Mouse (Mus musculus): ENCODE results near the gene Slc25a39. TPM values are rescaled to one million over a fixed set of nuclear protein-coding genes. Genes with fewer than 3 reads are reported as not detected.
"Not testable (repeated sequence)": the region's sequence is repeated elsewhere in the genome, so short reads cannot be mapped to it uniquely, and the experiment has no call there.

Gene Slc25a39
- total RNA-seq, 2 experiments from 2014 or later, result 54.4 to 76.1 TPM

GRCm38 (mm10) chr11:102371926-102372685, 35.6 kb downstream of the Slc25a39 start:
- DNase-seq, result no peak

GRCm38 (mm10) chr11:102370285-102370684, 37.5 kb downstream of the Slc25a39 start:
- no peak for DNase-seq

GRCm38 (mm10) chr11:102369263-102369662, 38.5 kb downstream of the Slc25a39 start:
- no peak for DNase-seq

GRCm38 (mm10) chr11:102368347-102368746, 39.4 kb downstream of the Slc25a39 start:
- no peak for DNase-seq

GRCm38 (mm10) chr11:102367504-102368280, 40.1 kb downstream of the Slc25a39 start:
- no peak for DNase-seq

DNA sequence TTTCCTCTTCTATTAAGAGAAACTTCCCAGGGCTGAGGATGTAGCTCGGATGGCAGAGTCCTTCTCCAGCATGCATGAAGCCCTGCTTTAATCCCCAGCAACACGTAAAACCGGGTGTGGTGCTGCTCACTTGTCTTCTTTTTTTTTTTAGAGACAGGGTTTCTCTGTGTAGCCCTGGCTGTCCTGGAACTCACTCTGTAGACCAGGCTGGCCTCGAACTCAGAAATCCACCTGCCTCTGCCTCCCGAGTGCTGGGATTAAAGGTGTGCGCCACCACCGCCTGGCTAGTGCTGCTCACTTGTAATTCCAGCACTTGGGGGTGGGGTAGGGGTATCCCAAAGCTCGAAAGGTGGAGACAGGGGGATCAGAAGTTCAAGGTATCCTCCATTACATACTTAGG, 41.6 kb downstream of the Slc25a39 start, which contains the start of gene Slc4a1:
Slc4a1 (minus strand) TSS at position 101 of the 400 bp plus-strand sequence.
- DNase-seq, result not testable (repeated sequence)

GRCm38 (mm10) chr11:102365699-102366098, 42.0 kb downstream of the Slc25a39 start:
- no peak for DNase-seq

- DNase-seq, result no peak
Measured at GRCm38 (mm10) chr11:102364570-102365371, 43.0 kb downstream of the Slc25a39 start.

GRCm38 (mm10) chr11:102363623-102364022, 44.1 kb downstream of the Slc25a39 start:
- no peak for DNase-seq

DNA sequence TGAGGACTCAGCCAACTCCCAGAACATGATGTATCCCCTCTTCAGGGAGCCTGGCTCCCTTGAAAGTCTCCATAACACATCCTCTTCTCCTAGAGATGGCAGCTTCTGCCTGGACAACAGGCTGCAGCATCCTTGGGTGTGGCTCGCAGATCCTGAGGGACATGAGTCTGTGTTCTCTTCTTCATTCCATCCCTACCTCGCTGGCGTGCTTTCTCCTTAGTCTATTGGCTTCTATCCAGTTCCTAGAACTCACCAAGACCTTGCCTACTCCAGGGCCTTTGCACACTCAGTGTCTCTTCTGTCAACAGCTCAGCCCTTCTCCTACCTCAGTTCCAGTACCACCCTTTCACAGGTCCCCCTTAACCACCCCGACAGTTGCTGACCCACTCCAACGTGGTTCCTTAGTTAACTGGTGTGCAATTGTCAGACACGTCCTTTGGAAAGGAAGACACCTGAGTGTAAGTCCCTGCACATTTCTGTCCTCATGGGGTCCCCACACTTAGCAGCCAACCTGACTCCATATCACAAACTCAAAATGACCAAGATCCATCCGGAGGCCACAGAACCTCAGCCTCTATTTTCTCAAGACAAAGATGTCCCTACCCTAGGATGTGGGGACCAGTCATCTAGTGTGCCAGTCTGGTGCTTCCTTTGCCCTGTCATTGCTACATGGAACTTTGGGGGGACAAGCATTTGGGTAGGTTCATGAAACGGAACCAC, 45.8 kb downstream of the Slc25a39 start:
- DNase-seq, result no peak

DNA sequence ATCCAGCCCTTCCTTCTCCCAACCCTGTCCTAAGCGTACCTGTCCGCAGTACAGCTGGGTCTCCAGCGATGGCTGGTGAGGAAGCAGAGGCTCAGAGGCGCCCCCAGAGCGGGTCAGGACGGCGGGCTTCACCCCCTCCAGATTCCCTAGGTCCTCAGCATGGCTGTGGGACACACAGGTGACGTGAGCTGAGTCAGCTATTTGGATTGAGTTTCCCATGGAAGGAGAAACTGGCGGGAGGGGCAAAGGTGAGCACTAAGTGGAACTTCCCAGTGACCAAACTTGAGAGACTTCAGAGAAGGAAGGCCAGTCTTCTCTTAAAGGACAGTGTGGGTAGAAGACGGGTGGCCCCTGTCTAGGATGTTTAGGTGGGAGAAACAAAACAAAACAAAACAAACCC, 49.4 kb downstream of the Slc25a39 start:
- no peak for DNase-seq

GRCm38 (mm10) chr11:102356636-102357350, 51.0 kb downstream of the Slc25a39 start:
- DNase-seq, result no peak

- no peak for DNase-seq
Measured at GRCm38 (mm10) chr11:102356190-102356589, 51.6 kb downstream of the Slc25a39 start.

DNA sequence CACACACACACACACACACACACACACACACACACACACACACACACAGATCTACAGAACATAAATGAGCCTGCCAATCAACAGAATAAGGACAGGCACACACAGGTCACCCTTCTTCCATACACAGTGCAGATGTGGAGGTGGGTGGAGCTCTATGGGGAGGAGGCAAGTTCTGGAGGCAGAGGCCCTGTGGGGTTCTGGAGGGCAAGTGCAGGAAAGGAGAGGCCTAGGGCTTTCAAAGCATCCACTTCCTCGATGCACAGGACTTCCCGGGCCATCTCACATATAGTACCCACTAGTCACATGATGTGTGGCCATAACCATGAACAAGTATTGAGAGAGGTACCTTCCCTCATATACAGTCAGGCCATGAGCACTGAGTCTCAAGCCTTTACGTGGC, 52.2 kb downstream of the Slc25a39 start:
- no peak for DNase-seq

DNA sequence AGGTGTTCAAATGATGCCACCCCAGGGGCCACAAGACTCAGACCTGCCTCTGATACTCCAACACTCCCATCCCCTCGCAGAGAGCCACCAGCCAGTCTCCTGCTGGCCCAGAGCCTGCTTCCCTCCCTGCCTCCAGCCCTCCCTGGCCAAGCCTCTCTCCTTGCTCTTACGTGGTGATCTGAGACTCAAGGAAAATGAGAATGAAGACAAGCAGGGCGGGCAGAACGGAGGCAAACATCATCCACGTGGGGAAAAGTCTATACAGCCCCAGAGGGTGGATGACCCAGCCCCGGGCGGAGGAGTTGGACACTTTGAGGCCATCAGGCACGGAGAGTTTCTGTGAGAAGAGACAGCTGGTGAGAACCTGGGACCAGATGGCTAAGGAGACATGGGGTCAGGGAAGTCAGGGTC, 54.7 kb downstream of the Slc25a39 start:
- DNase-seq, result no peak

Small RNA genes within 50 kb of the gene (microRNA-seq; reads per million reads assigned to microRNA genes)
- gene Mir6930 (ENCODE audit: borderline replicate concordance in 2 of 2), result 0 reads per million in 2 experiments

Other genes with a start within 250 kb of the Slc25a39 start
- gene Lsm12, start 222.7 kb downstream of the Slc25a39 start, total RNA-seq (2021), result 10 to 100 TPM; 79.7 to 84.2 TPM
- gene G6pc3, start 218.3 kb downstream of the Slc25a39 start, total RNA-seq (2021), result 10 to 100 TPM; 37.8 to 44.5 TPM
- 10 to 100 TPM; 61.8 to 63.6 TPM for gene Hdac5, start 177.8 kb downstream of the Slc25a39 start, total RNA-seq (2021)
- not detected for gene BC030867, start 159.1 kb downstream of the Slc25a39 start, total RNA-seq (2021)
- 10 to 100 TPM; 70.0 to 71.3 TPM for gene Asb16, start 139.2 kb downstream of the Slc25a39 start, total RNA-seq (2021)
- 10 to 100 TPM; 11.5 to 14.6 TPM for gene Tmub2, start 123.0 kb downstream of the Slc25a39 start, total RNA-seq (2021)
- gene Atxn7l3, start 111.3 kb downstream of the Slc25a39 start, total RNA-seq (2021), result 10 to 100 TPM; 12.4 to 13.1 TPM
- gene Ubtf, start 88.2 kb downstream of the Slc25a39 start, total RNA-seq (2021), result 10 to 100 TPM; 36.6 to 37.8 TPM
- under 1 TPM; 0.08 to 0.56 TPM for gene Slc4a1, start 41.7 kb downstream of the Slc25a39 start, total RNA-seq (2021)
- gene Rundc3a, start 14.5 kb downstream of the Slc25a39 start, total RNA-seq (2021), result under 1 TPM in 1 of 2 experiments, not detected in 1; 0.35 TPM
- gene Grn, start 22.4 kb upstream of the Slc25a39 start, total RNA-seq (2021), result 10 to 100 TPM; 28.7 to 35.2 TPM
- gene Fam171a2, start 39.7 kb upstream of the Slc25a39 start, total RNA-seq (2021), result 1 to 10 TPM; 1.6 to 2.7 TPM
- 1 to 10 TPM; 1.4 to 1.6 TPM for gene Itga2b, start 62.2 kb upstream of the Slc25a39 start, total RNA-seq (2021)
- 10 to 100 TPM; 17.5 to 19.6 TPM for gene Gpatch8, start 148.4 kb upstream of the Slc25a39 start, total RNA-seq (2021)
- gene Gm11627, start 171.5 kb upstream of the Slc25a39 start, total RNA-seq (2021), result under 1 TPM in 1 of 2 experiments, not detected in 1; 0.43 TPM
- gene Fzd2, start 196.4 kb upstream of the Slc25a39 start, total RNA-seq (2021), result 1 to 10 TPM; 2.5 to 2.7 TPM